Mouse (Mus musculus): ENCODE data around the gene Zbtb5. TPM values are rescaled to one million over a fixed set of nuclear protein-coding genes. Genes with fewer than 3 reads are reported as not detected.

Zbtb5 gene
- polyA plus RNA-seq, 1 experiment from 2014 or later, result 14.9 TPM

DNA sequence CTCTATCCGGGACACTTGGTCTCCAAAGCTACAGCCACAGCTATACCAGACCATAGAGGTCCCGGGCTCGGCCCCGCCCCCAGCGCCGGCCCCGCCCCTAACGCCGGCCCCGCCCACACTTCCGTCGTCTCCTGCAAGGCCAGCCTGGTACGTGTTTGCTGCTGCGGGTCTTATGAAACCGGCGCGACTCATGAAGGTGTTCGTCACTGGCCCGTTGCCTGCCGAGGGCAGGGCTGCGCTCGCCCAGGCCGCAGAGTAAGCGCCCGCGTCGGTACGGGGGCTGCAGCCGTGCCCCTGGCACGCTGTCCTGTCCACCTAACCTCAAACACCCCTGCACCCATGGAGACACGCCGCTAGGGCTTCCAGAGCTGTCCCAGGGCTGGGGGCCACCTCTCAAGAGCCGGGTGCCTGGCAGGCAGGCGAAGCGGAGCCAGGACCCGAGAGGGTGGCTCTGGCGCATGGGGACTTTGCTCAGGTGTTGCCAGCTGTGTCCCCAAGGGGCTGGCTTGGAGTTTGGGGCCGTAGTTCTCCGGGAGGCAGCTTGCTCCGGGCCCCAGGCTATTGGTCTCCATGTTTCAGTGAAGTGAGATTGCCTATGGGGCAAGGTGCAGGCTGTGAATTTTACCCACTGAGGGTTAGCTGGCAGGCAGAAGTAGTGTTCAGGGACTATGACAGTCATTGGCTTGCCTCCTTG lies 30.8 kb downstream of the Zbtb5 start, which contains the start of gene Grhpr:
TSS of gene Grhpr (plus strand) at position 116 of the 694 bp plus-strand sequence.
- Histone ChIP-seq H3K4me2 (peak within 1 kb of the TSS; percentile 71), H3K4me1 (peaks cover 41% of the 10 kb centered on the region), H3K27me3 (replicated peaks) (no peaks in the 10 kb centered on the region), H3K9me3 (no peaks in the 10 kb centered on the region), H3K9ac (peak within 1 kb of the TSS; percentile 88), H3K27ac (replicated peaks) (peak within 1 kb of the TSS; percentile 88), H3K4me3 (peak within 1 kb of the TSS; percentile 71), H3K36me3 (peaks cover 30% of the 10 kb centered on the region)
- peak; percentile 88 for ATAC-seq (ENCODE audit: extremely low read depth, insufficient number of reproducible peaks, low FRiP score, low TSS enrichment)
- 1% methylated on average over 40 of the region's 40 CpGs for WGBS

DNA sequence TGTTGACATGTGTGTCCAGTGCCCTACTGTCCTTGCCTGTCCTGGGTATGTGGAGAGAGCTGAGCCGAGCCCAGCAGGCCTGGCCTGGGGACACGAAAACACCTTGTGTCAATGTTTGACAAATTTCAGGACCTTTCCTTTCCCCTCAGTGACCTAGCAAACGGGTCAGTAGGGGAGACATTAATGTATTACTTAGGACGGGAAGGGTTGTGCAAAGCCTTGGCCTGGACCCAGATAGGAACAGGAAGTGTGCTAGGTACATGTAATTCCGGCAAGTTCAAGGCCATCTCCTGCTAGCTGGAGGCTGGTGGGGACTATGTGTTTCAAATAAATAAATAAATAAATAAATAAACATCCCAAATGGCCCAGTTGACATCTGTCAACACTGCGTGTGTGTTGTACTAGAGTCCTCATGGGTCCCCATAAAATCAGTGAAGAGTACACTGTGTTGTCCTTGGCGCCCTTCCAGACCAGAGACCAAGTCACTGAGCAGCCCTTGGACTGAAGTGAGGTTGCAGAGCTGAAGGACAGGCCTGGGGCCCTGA lies 32.3 kb downstream of the Zbtb5 start:
- Histone ChIP-seq H3K4me1 (peaks cover 41% of the 10 kb centered on the region), H3K9me3 (no peaks in the 10 kb centered on the region), H3K4me3 (no peak overlapping the region), H3K27me3 (replicated peaks) (no peaks in the 10 kb centered on the region), H3K27ac (replicated peaks) (no peak overlapping the region), H3K9ac (no peak overlapping the region), H3K4me2 (no peak overlapping the region), H3K36me3 (peaks cover 14% of the 10 kb centered on the region)
- WGBS, result 65% methylated on average over 7 of the region's 7 CpGs
- no peak for ATAC-seq (ENCODE audit: extremely low read depth, insufficient number of reproducible peaks, low FRiP score, low TSS enrichment)

DNA sequence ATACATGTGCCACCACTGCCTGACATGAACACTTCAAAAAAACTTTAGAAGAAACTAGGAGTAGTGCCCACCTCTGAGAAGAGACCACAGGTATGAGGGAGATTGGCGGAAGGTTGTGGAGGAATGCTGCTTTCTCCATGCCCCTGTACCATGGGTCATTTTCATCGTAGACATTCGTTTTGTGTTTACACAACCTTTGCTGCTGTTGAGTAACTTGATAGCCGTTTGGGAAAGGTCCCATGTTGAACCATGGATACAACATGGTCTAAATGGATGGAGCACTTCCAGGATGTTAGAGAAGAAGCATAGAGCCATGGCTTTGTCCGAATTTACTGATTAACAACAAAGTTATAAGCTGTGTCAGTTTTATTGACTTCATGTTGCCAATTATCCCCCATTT lies 34.0 kb downstream of the Zbtb5 start:
- Histone ChIP-seq H3K9me3 (no peaks in the 10 kb centered on the region), H3K27ac (replicated peaks) (no peak overlapping the region), H3K9ac (no peak overlapping the region), H3K36me3 (no peaks in the 10 kb centered on the region), H3K4me3 (no peak overlapping the region), H3K4me1 (peaks cover 38% of the 10 kb centered on the region), H3K27me3 (replicated peaks) (no peaks in the 10 kb centered on the region), H3K4me2 (no peak overlapping the region)
- WGBS, result 72% methylated on average over 5 of the region's 5 CpGs
- no peak for ATAC-seq (ENCODE audit: extremely low read depth, insufficient number of reproducible peaks, low FRiP score, low TSS enrichment)

DNA sequence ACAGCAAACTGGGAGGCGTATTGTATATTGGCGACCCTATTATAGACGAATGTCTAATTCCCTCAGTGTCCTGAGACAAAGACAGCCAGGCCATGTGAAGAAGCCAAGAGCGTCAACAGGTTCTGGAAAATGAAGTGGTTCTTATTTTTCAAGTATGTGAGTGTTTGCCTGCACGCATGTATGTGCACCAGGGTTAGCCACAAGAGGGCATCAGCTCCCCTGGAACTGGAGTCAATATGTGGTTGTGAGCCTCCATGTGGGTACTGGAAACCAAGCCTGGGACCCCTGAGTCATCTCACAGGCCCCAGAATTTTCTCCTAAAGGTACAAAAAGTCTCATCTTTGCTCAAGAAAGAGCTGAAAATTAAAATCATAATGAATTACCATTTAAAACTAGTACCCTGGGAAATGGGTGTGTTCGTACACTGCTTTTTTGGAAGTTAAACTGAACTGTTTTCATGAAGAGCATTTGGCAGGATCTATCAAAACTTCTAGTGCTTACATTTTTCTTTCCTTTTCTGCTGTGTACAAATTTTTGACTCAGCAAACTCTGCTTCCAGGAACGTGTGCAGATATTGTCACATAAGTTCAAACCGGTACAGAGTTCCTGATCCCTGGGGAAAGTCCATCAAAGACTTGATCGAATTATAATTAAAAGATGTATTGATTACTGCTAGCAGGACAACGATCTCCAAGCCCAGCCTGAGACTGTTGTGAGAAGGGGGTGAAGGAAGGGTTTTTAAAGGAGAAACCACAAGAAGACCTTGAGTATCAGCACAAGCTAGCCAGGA lies 35.1 kb downstream of the Zbtb5 start:
- Histone ChIP-seq H3K9me3 (no peaks in the 10 kb centered on the region), H3K9ac (no peak overlapping the region), H3K4me1 (peaks cover 28% of the 10 kb centered on the region), H3K36me3 (no peaks in the 10 kb centered on the region), H3K4me2 (no peak overlapping the region), H3K27ac (replicated peaks) (no peak overlapping the region), H3K27me3 (replicated peaks) (no peaks in the 10 kb centered on the region), H3K4me3 (no peak overlapping the region)
- 83% methylated on average over 10 of the region's 10 CpGs for WGBS
- no peak for ATAC-seq (ENCODE audit: extremely low read depth, insufficient number of reproducible peaks, low FRiP score, low TSS enrichment)

DNA sequence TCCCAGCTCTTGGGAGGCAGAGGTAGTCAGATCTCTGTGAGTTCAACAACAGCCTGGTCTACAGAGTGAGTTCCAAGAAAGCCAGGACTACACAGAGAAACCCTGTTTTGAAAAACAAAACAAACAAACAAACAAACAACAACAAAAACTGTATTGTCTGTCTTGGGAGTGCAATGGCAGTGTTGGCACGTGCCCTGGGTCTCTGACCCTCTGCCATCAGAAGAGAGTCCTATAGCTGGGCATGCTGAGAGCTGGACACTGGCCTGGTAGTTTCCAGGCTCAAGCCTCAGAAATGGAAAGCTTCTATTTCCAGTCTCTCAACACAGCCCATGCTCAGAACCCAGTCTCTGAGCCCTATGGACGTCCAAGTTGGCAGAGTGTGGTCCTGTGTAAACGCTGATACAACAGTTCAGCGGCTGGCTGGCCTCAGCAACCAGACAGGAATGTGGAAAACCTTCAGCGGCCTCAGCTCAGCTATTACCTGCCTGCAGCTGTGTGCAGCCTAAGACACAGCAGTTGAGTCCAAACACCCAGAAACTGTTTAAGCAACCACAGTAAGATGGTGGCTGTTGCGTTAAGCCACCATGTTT lies 36.1 kb downstream of the Zbtb5 start:
- Histone ChIP-seq H3K27ac (replicated peaks) (no peak overlapping the region), H3K4me2 (no peak overlapping the region), H3K9ac (no peak overlapping the region), H3K9me3 (no peaks in the 10 kb centered on the region), H3K27me3 (replicated peaks) (no peaks in the 10 kb centered on the region), H3K36me3 (no peaks in the 10 kb centered on the region), H3K4me1 (peaks cover 22% of the 10 kb centered on the region), H3K4me3 (no peak overlapping the region)
- no peak for ATAC-seq (ENCODE audit: extremely low read depth, insufficient number of reproducible peaks, low FRiP score, low TSS enrichment)
- WGBS, result 65% methylated on average over 6 of the region's 6 CpGs

DNA sequence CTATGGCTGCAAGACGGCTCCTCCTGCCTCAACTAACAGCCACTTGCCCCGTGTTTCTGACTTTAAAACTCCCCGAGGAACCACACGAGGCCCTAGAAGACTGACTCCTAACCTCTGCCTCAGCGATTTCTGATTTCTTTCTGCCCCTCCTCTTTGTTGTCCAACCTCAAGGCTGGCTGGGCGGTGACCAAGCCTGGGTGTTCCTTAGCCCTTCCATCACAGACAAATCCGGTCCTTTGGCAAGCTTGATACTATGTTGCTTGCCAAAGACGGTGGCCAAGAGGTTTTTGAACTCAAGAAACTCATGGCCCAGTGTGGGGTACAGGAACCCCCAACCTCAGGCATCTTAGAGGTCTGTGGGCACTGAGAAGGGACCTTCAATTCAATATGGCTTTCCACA lies 37.9 kb downstream of the Zbtb5 start:
- Histone ChIP-seq H3K4me1 (peaks cover 7% of the 10 kb centered on the region), H3K27me3 (replicated peaks) (no peaks in the 10 kb centered on the region), H3K36me3 (no peaks in the 10 kb centered on the region), H3K9ac (no peak overlapping the region), H3K9me3 (no peaks in the 10 kb centered on the region), H3K4me3 (no peak overlapping the region), H3K27ac (replicated peaks) (no peak overlapping the region), H3K4me2 (no peak overlapping the region)
- ATAC-seq (ENCODE audit: extremely low read depth, insufficient number of reproducible peaks, low FRiP score, low TSS enrichment), result no peak
- 78% methylated on average over 8 of the region's 8 CpGs for WGBS

DNA sequence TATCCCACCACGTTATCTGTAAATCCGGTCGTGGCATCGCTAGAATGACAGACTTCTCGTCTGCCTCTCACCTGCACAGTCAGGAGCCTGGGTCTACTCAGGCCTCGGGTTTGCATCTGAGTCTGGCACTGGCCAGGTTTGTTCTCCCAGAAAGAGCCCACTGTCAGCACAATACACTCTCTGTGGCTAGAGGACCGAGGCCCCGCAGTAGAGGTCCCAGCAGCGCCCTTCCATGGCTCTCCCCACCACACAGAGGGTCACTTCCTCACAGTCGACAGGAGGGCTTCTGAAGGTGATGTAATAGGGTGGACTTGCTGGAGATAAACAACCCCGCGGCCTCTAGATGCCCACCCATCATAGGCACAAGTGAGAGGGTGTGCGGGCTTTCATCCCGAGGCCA lies 38.3 kb downstream of the Zbtb5 start:
- Histone ChIP-seq H3K4me2 (peak overlapping the region; percentile 67), H3K27me3 (replicated peaks) (no peaks in the 10 kb centered on the region), H3K4me1 (peaks cover 7% of the 10 kb centered on the region), H3K9me3 (no peaks in the 10 kb centered on the region), H3K27ac (replicated peaks) (no peak overlapping the region), H3K36me3 (no peaks in the 10 kb centered on the region), H3K4me3 (peak overlapping the region; percentile 37), H3K9ac (peak overlapping the region; percentile 71)
- no peak for ATAC-seq (ENCODE audit: extremely low read depth, insufficient number of reproducible peaks, low FRiP score, low TSS enrichment)
- 33% methylated on average over 14 of the region's 14 CpGs for WGBS

DNA sequence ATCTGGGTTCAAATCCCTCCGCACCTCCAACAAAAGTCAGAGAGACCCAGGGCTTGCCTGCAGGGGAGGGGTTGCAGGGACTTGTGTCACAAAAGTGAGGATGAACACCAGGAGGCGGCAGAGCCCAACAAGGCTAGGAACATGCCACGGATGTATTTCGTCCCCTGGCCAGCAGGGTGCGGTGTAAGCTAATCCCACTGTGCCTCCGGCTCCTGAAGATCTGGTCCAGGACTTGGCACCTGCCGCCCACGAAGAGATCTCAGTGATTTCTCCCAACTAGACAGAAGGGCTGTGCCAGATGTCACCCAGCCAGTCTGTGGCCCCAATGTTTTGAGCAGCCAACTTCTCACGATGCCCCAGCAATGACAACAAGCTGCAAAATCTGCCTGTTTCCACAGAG lies 38.8 kb downstream of the Zbtb5 start:
- no peaks in the 10 kb centered on the region for H3K36me3 ChIP-seq
- H3K9me3 ChIP-seq, result no peaks in the 10 kb centered on the region
- H3K4me1 ChIP-seq, result peaks cover 7% of the 10 kb centered on the region
- peak; percentile 61 for ATAC-seq (ENCODE audit: extremely low read depth, insufficient number of reproducible peaks, low FRiP score, low TSS enrichment)
- H3K27ac ChIP-seq (replicated peaks), result no peak overlapping the region
- 10% methylated on average over 9 of the region's 9 CpGs for WGBS
- peak overlapping the region; percentile 37 for H3K4me3 ChIP-seq
- H3K27me3 ChIP-seq (replicated peaks), result no peaks in the 10 kb centered on the region
- peak overlapping the region; percentile 71 for H3K9ac ChIP-seq
- H3K4me2 ChIP-seq, result peak overlapping the region; percentile 67

DNA sequence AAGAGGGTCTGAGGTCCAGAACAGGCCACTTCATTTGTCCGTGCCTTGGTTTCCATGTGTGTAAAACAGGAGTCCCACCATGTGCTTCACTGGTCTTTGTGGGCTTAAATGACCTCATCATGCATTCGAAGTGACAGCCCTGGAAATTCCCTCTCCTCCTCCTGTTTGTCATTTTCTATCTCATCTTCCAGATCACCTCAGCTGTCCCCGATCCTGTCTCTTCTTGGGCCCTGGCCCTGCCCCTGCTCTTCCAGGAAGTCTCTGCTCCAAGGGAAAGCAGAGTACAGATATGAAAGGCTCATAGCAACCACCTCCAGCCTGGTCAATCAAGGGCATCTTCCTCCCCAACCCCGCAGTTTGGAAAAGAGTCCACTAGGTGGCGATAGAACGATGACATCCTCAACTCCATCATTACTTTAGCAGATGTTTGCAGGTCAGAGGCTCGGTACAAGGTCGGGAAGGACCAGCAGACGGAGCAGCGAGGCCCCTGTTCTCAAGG lies 41.6 kb downstream of the Zbtb5 start:
- no peak for ATAC-seq (ENCODE audit: extremely low read depth, insufficient number of reproducible peaks, low FRiP score, low TSS enrichment)

DNA sequence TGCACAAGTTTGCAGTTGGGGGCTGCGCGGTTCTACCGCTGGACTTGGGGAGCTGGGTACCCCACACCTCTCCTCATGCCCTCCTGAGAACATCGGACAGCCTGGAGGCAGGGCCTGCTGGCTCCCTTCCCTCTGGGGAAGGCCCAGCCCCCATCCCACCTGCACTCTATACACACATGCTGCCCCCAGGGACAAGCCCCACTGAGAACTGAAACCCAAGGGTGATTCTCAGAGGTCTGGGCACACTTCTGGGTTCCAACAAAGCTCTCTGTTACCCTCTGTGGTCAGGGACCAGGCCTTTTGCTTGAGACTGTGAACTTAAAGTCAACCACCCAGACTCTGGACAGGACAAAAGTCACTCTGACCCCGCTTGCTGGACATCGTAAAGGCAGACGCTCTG lies 42.2 kb downstream of the Zbtb5 start:
- Histone ChIP-seq H3K9me3 (no peaks in the 10 kb centered on the region), H3K9ac (no peak overlapping the region), H3K27ac (replicated peaks) (no peak overlapping the region), H3K4me2 (no peak overlapping the region), H3K36me3 (no peaks in the 10 kb centered on the region), H3K27me3 (replicated peaks) (no peaks in the 10 kb centered on the region), H3K4me1 (peaks cover 7% of the 10 kb centered on the region), H3K4me3 (no peak overlapping the region)
- no peak for ATAC-seq (ENCODE audit: extremely low read depth, insufficient number of reproducible peaks, low FRiP score, low TSS enrichment)
- 83% methylated on average over 7 of the region's 7 CpGs for WGBS

More for the DNA sequence above, 41.6 kb downstream of the Zbtb5 start:
- Histone ChIP-seq H3K27me3 (replicated peaks) (no peaks in the 10 kb centered on the region), H3K4me3 (no peak overlapping the region), H3K4me1 (peaks cover 7% of the 10 kb centered on the region), H3K4me2 (no peak overlapping the region), H3K27ac (replicated peaks) (no peak overlapping the region), H3K9ac (no peak overlapping the region), H3K9me3 (no peaks in the 10 kb centered on the region), H3K36me3 (no peaks in the 10 kb centered on the region)
- 21% methylated on average over 10 of the region's 10 CpGs for WGBS

DNA sequence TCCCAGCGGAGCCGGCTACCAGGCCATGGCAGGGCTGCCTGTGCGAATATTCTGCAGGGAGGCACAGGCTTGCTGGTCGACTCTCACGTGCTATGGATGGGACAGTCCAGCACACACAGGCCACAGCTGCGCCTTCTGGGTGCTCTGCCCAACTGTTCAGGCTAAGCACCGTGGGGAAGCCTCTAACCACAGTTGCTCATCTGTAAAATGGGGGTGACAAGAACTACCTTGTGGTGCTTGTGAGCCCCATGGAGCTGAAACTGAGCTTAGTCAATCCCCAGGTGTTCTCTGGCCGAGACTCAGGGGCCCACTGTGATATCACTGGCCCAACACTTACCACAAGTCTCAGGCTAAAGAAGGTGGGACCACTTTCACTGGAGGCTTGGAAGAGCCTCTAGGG lies 44.8 kb downstream of the Zbtb5 start:
- Histone ChIP-seq H3K4me2 (no peak overlapping the region), H3K4me3 (no peak overlapping the region), H3K9me3 (no peaks in the 10 kb centered on the region), H3K36me3 (no peaks in the 10 kb centered on the region), H3K9ac (no peak overlapping the region), H3K27me3 (replicated peaks) (no peaks in the 10 kb centered on the region), H3K27ac (replicated peaks) (no peak overlapping the region), H3K4me1 (no peaks in the 10 kb centered on the region)
- no peak for ATAC-seq (ENCODE audit: extremely low read depth, insufficient number of reproducible peaks, low FRiP score, low TSS enrichment)
- 82% methylated on average over 8 of the region's 8 CpGs for WGBS
